Mouse (Mus musculus) heart, postnatal 0 days (tissue): Measurements from ENCODE around the gene Wdr1. TPM values are rescaled to one million over a fixed set of nuclear protein-coding genes. Genes with fewer than 3 reads are reported as not detected.

Experiments used
- ATAC-seq: fragments of 200-750 bp; cut with Nextera tagmentation; 2 replicates; pipeline ENCODE4 v1.8.0; 2017; ENCODE audit warnings: low read depth, moderate number of reproducible peaks, moderate library complexity; ENCODE audit not compliant: insufficient read depth
- DNase-seq: peaks from one replicate; pipeline ENCODE4 v3.0.0-alpha.2; 2016; ENCODE audit warnings: low spot score
- H3K27ac ChIP-seq: fragments of 300-500 bp; sonication (generic); 2 replicates; pipeline ENCODE4 v1.5.1; 2014; ENCODE audit warnings: low read depth, mild to moderate bottlenecking
- H3K27me3 ChIP-seq: fragments of 300-500 bp; sonication (generic); 2 replicates; pipeline ENCODE4 v1.6.1; 2014; ENCODE audit warnings: low read length, mixed read lengths; ENCODE audit not compliant: control insufficient read depth, insufficient read depth
- H3K36me3 ChIP-seq: fragments of 300-500 bp; sonication (generic); replicated peaks from 2 replicates; pipeline ENCODE4 v1.6.1; 2014; ENCODE audit warnings: low read length, mixed read lengths; ENCODE audit not compliant: control insufficient read depth, insufficient read depth
- H3K4me1 ChIP-seq: fragments of 300-500 bp; sonication (generic); 2 replicates; pipeline ENCODE4 v1.6.1; 2014; ENCODE audit warnings: antibody characterized with exemption; ENCODE audit not compliant: control insufficient read depth, insufficient read depth
- H3K4me2 ChIP-seq: fragments of 300-500 bp; sonication (generic); 2 replicates; pipeline ENCODE4 v1.6.1; 2014; ENCODE audit warnings: low read depth, mild to moderate bottlenecking, low read length, moderate library complexity
- H3K4me3 ChIP-seq: fragments of 300-500 bp; sonication (generic); 2 replicates; pipeline ENCODE4 v1.5.1; 2014; ENCODE audit warnings: low read depth, low read length
- H3K9ac ChIP-seq: fragments of 300-500 bp; sonication (generic); replicated peaks from 2 replicates; pipeline ENCODE4 v1.6.1; 2014; ENCODE audit warnings: low read depth, low read length, mixed read lengths
- H3K9me3 ChIP-seq: fragments of 300-500 bp; sonication (generic); replicated peaks from 2 replicates; pipeline ENCODE4 v1.6.1; 2016; ENCODE audit warnings: low read length; ENCODE audit not compliant: control insufficient read depth
- CTCF ChIP-seq: IDR thresholded peaks from 2 replicates; pipeline ENCODE4 v1.5.1; 2016; ENCODE audit warnings: antibody characterized with exemption, control low read depth, low read depth
- EP300 ChIP-seq: IDR thresholded peaks from 2 replicates; pipeline ENCODE4 v1.6.1; 2016; ENCODE audit warnings: antibody characterized with exemption, low read depth
- WGBS: fragments of 180-500 bp; shearing (Covaris S2); extraction: QIAGEN DNeasy Blood & Tissue Kit; methylation state at CpG from one replicate; pipeline ENCODE4 v1.1.7; 2014; 5-methylcytosine and 5-hydroxymethylcytosine counted together
- polyA plus RNA-seq: library from polyadenylated mRNA; unstranded; fragments of >200 nt; fragmentation: Nextera tagmentation; extraction: Ambion mirVana; gene quantifications from 2 replicates; pipeline ENCODE4 v1.2.1, GENCODE M21; 2015
- total RNA-seq: library from RNA; depleted of rRNA; stranded (reverse); fragments of >200 nt; gene quantifications from 2 replicates; pipeline ENCODE4 v1.2.3, GENCODE M21; 2014; ENCODE audit warnings: low replicate concordance

Wdr1 gene
- total and polyA plus RNA-seq, 2 experiments from 2014 or later, result 171 to 306 TPM

GRCm38 (mm10) chr5:38560586-38561425, 2.2 kb downstream of the Wdr1 start:
- H3K9ac ChIP-seq, result peak overlapping the region; percentile 94
- no peaks in the 10 kb centered on the region for H3K27me3 ChIP-seq
- no peaks in the 10 kb centered on the region for H3K9me3 ChIP-seq
- H3K4me1 ChIP-seq, result peaks cover 39% of the 10 kb centered on the region
- peak overlapping the region; percentile 88 for H3K4me3 ChIP-seq
- DNase-seq (peak; percentile 32), ATAC-seq (peak; percentile 6)
- no peak for TF ChIP-seq CTCF
- no peak for TF ChIP-seq EP300
- H3K27ac ChIP-seq, result peak overlapping the region; percentile 97
- H3K36me3 ChIP-seq, result peaks cover 29% of the 10 kb centered on the region
- H3K4me2 ChIP-seq, result peak overlapping the region; percentile 59
- under 1% methylated on average over 19 of the region's 41 CpGs for WGBS

- H3K4me3 ChIP-seq, result no peak overlapping the region
- H3K4me2 ChIP-seq, result 0 out of 2 replicates have a peak overlapping the region, but pooled peaks have one; percentile 1
- peaks cover 46% of the 10 kb centered on the region for H3K36me3 ChIP-seq
- ATAC-seq (no peak), DNase-seq (no peak)
- no peak for TF ChIP-seq CTCF
- WGBS, result 60% methylated on average over 5 of the region's 5 CpGs
- peaks cover 52% of the 10 kb centered on the region for H3K4me1 ChIP-seq
- H3K27me3 ChIP-seq, result no peaks in the 10 kb centered on the region
- H3K27ac ChIP-seq, result peak overlapping the region; percentile 51
- H3K9ac ChIP-seq, result no peak overlapping the region
- no peaks in the 10 kb centered on the region for H3K9me3 ChIP-seq
Measured at GRCm38 (mm10) chr5:38558831-38559230, 4.2 kb downstream of the Wdr1 start.

GRCm38 (mm10) chr5:38557811-38558210, 5.2 kb downstream of the Wdr1 start:
- ATAC-seq (no peak), DNase-seq (no peak)
- Histone ChIP-seq H3K27me3 (no peaks in the 10 kb centered on the region), H3K4me3 (no peak overlapping the region), H3K9ac (no peak overlapping the region), H3K36me3 (peaks cover 48% of the 10 kb centered on the region), H3K9me3 (no peaks in the 10 kb centered on the region), H3K4me1 (peaks cover 61% of the 10 kb centered on the region), H3K27ac (0 out of 2 replicates have a peak overlapping the region, but pooled peaks have one; percentile 51), H3K4me2 (no peak overlapping the region)
- TF ChIP-seq CTCF, result no peak
- TF ChIP-seq EP300, result no peak
- WGBS, result 88% methylated on average over 4 of the region's 4 CpGs

- H3K9me3 ChIP-seq, result no peaks in the 10 kb centered on the region
- WGBS, result 55% methylated on average over 3 of the region's 3 CpGs
- ATAC-seq (no peak), DNase-seq (no peak)
- TF ChIP-seq CTCF (no peak), EP300 (no peak)
- H3K27ac ChIP-seq, result no peak overlapping the region
- no peak overlapping the region for H3K4me3 ChIP-seq
- peaks cover 58% of the 10 kb centered on the region for H3K36me3 ChIP-seq
- H3K4me2 ChIP-seq, result no peak overlapping the region
- H3K27me3 ChIP-seq, result no peaks in the 10 kb centered on the region
- peaks cover 74% of the 10 kb centered on the region for H3K4me1 ChIP-seq
- H3K9ac ChIP-seq, result no peak overlapping the region
Measured at GRCm38 (mm10) chr5:38556406-38556805, 6.6 kb downstream of the Wdr1 start.

- no peak overlapping the region for H3K4me2 ChIP-seq
- DNase-seq, result no peak
- peaks cover 82% of the 10 kb centered on the region for H3K4me1 ChIP-seq
- 41% methylated on average over 3 of the region's 3 CpGs for WGBS
- H3K4me3 ChIP-seq, result no peak overlapping the region
- H3K27ac ChIP-seq, result peak overlapping the region; percentile 64
- H3K9ac ChIP-seq, result no peak overlapping the region
- H3K9me3 ChIP-seq, result no peaks in the 10 kb centered on the region
- TF ChIP-seq CTCF (no peak), EP300 (no peak)
- H3K27me3 ChIP-seq, result no peaks in the 10 kb centered on the region
- no peak for ATAC-seq
- peaks cover 61% of the 10 kb centered on the region for H3K36me3 ChIP-seq
Measured at GRCm38 (mm10) chr5:38553953-38554352, 9.1 kb downstream of the Wdr1 start.
